Mouse (Mus musculus) thymus, adult 2 months (tissue): ENCODE results near the gene Pknox2.

Experiments
- CTCF ChIP-seq: fragments of 200-500 bp; IDR thresholded peaks from 2 replicates; pipeline ENCODE4 v1.5.1; 2012; ENCODE audit warnings: mild to moderate bottlenecking, control low read depth, low read length, moderate library complexity, borderline replicate concordance; ENCODE audit not compliant: control insufficient read depth, poor library complexity, insufficient read depth; ENCODE audit errors: extremely low read depth
- POLR2A ChIP-seq: fragments of 200-500 bp; IDR thresholded peaks from 2 replicates; pipeline ENCODE4 v1.6.1; 2012; ENCODE audit warnings: mild to moderate bottlenecking, low read length, control low read depth, moderate library complexity; ENCODE audit not compliant: control insufficient read depth, poor library complexity, insufficient read depth; ENCODE audit errors: extremely low read depth

DNA sequence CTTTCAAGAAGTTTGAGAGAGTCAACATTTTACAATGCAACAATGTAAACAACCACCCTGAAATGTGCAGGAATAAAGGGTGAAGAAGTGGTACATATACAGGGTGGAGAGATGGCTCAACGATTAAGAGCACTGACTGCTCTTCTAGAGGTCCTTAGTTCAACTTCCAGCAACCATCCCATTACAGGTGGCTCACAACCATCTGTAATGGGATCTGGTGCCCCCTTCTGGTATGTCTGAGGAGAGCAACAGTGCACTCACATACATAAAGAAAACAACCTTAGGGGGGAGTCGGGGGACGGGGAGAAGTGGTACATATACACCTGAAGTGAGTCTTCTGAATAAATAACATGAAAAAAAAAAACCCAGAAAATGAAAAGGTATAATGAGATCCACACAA is 262.0 kb downstream of the Pknox2 start:
- TF ChIP-seq CTCF = no peak
- no peak for TF ChIP-seq POLR2A
